Mouse (Mus musculus) frontal cortex, adult 2 months (tissue): ENCODE results near the gene Atxn1. TPM values are rescaled to one million over a fixed set of nuclear protein-coding genes. Genes with fewer than 3 reads are reported as not detected.

Source experiments
- DNase-seq, 2 experiments: peaks; one replicate each; pipeline ENCODE4 v3.0.0; 2022; ENCODE audit warnings: low spot score in 1 of 2; ENCODE audit errors: extremely low spot score in 1 of 2
- polyA plus RNA-seq: library from polyadenylated mRNA; depleted of rRNA; stranded (reverse); fragments of >200 nt; gene quantifications from 2 replicates; pipeline ENCODE4 v1.2.3, GENCODE M21; 2012

Gene Atxn1
- polyA plus RNA-seq, 1 experiment, result 27.3 TPM

- peak in 1 of 2 experiments; percentile 61 for DNase-seq
Observed at GRCm38 (mm10) chr13:45836377-45837054, 128.3 kb downstream of the Atxn1 start.

DNA sequence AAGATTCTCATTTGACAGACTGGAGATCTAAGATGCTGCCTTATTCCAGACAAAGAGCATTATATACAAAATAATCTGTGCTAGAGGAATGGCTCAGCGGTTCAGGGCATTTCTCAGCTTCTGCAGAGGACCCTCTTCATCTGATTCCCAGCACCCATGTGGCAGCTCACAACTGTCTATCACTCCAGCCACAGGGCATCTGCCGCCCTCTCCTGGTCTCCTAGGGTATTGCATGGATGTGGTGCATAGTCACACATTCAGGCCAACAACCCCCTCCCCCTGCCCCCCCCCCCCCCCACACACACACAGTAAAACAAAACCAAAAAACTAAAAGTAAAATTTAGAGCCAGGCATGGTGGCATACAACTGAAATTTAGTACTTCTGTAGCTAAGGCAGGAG lies 130.5 kb downstream of the Atxn1 start:
- DNase-seq, result no peak

GRCm38 (mm10) chr13:45832695-45833350 lies 132.0 kb downstream of the Atxn1 start:
- no peak for DNase-seq

DNA sequence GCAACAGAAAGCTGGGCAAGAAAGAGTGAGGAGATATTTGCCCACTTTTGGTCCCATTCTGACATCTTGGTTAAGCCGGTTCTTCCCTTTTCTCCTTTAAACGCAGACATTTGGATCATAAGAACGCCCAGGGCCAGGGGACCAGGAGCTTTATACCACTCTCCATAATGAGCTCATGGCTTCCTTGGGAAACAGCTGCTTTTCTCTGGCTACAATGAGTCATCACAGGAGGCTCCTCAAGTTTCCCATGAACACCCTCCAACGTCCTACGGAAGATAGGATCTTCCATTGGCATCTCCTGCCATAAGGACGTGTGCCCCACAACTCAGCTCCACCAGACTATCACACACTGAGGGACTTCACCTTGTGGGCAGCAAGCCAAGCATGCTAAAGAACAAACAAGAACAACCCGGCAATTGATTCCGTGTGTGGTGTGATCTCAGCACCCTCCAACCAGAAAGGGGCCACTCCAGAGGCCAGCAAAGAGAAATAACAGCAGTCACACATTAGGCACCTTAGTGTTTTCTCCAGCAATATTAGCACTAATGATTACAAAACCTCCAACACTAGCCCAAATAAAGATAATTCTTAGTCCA lies 135.4 kb downstream of the Atxn1 start:
- DNase-seq, result no peak

DNA sequence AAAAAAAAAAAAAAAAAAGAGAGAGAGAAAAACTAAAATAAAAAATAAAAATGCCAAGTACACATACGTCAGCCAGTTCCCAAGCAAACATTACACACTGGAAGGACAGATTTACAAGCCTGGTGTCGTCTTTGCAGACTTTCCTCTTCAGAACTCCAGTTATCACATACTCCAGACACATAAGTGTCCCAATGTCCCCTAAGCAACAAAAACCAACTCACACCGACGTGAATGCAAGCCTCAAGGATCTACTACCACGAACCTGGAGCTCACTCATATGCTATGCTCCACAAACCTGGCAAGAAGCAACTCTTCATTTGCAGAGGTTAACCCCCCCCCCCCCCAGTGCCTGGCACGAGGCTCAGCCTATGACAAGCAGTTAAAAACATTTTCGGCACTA lies 136.8 kb downstream of the Atxn1 start:
- DNase-seq, result no peak

- peak; percentile 26 to 66 for DNase-seq
Observed at GRCm38 (mm10) chr13:45827619-45828018, 137.2 kb downstream of the Atxn1 start.

GRCm38 (mm10) chr13:45827046-45827596 lies 137.7 kb downstream of the Atxn1 start:
- peak in 1 of 2 experiments; percentile 51 for DNase-seq

DNA sequence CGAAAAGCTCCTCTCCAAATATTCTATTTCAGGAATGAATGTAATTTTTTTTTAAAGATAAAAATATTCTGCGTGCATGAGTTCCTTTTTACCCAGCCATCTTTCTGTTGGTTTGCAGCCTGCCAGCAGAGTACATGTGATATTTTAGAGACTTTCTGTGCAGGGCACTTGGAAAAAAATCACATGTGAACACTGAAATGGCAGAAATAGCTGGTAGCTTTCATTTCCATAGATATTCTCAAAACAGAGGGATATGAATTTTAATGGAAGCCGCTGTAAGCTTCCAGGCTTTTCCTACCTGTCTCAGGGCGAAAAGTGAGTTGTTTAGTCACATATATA lies 142.3 kb downstream of the Atxn1 start:
- no peak for DNase-seq

DNA sequence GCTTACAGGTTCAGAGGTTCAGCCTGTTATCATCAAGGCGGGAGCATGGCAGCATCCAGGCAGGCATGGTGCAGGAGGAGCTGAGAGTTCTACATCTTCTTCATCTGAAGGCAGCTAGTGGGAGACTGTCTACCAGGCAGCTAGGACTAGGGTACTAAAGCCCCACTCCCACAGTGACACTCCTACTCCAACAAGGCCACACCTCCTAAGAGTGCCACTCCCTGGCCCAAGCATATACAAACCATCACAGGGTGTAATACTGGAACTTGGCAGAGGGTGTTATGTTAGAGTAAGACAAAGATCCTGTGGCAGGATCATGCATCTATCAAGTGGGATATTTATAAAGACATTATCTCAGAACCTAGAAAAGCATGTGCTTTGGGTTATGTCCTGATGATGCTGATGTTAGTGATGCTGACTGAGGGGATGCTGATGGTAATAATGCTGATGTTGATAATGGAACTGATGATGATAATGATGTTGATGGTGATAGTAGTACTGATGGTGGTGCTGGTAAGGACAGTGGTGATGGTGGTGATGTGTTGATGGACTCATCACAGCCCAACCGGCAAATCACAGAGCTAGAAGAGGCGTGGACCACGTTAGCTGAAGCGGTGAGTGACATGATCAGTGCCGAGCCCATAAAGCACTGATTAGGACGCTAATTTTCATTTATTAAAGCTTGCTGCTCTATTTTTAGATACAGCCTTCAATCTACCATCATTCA lies 142.9 kb downstream of the Atxn1 start:
- DNase-seq, result no peak

GRCm38 (mm10) chr13:45820473-45821230 lies 144.2 kb downstream of the Atxn1 start:
- no peak for DNase-seq

DNA sequence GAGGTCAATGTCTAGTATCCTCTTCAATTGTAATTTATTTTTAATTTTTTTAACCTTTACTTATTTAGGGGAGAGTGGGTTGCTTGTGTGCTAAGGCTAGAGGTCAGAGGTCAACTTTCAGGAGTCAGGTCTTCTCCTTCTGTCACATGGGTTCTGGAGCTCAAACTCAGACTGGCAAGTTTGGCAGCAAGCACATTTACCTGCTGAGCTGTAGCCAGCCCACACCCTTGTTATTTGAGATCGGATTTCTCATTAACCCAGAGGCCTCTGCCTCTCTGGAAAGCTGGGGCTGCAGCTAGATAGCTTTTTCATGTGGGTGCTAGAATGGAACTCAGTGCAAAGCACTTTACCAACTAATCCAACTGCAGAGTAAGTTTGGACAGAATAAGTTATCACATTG lies 148.1 kb downstream of the Atxn1 start:
- no peak for DNase-seq

GRCm38 (mm10) chr13:45809777-45810410 lies 154.9 kb downstream of the Atxn1 start:
- no peak for DNase-seq

DNA sequence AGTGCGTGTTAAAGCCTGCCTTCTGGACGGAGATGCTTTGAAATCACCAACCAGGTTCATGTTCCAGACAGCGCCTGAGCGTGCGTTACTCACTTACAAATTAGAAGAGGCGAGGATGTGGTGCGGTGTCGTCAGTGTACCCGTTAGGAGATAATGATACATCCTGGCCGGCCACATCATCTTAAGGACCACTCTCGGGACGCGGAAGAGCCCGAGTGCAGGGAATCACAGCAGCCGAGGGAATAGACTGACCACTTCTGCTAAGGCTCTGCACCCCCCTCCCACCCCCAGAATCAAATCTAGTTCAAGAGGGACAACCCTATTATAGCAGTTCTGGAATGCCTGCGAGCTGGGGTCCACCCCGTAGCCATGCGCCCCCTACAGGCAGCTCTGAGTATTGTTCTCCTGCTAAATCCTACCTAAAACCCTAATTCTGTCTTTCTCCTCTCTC lies 157.2 kb downstream of the Atxn1 start:
- DNase-seq, result peak in 1 of 2 experiments; percentile 84

GRCm38 (mm10) chr13:45806600-45807525 lies 157.9 kb downstream of the Atxn1 start:
- DNase-seq, result no peak

GRCm38 (mm10) chr13:45805915-45806599 lies 158.8 kb downstream of the Atxn1 start:
- no peak for DNase-seq

DNA sequence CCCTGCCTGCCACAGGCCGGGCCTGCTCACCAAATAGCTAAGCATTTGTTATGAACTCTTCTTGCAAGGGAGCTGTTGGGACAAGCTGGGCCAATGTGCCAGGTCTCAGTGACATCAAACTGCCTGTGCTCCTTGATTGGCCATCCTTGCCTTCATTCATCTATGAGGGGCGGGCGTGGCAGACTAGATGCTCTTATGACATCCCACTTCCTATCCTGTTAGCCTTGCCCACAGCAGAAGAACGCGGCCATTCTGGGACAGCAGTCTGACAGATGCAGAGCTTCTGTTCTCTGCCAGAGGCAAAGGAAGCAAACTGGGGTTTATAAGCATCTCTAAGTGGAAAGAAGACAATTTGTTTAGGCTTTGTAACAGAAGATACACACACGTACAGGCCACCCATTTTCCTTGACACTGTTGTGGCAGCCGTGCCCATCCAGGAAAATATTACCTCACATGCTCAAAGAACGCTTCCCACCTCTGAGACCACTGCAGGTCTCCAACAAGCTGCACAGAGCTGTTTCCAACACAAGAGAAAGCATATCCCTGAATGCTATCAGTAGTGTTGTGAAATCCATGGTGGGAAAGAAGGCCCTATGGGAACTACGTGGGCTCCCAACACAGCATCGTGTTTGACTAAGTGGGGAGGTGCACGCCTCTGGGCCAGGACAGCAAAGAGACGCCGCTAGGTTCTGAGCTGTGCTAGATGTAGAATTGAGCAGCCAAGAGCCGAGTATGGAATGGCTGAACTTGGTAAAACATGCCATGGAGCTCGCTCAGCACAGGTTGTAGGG lies 162.0 kb downstream of the Atxn1 start:
- DNase-seq, result no peak

DNA sequence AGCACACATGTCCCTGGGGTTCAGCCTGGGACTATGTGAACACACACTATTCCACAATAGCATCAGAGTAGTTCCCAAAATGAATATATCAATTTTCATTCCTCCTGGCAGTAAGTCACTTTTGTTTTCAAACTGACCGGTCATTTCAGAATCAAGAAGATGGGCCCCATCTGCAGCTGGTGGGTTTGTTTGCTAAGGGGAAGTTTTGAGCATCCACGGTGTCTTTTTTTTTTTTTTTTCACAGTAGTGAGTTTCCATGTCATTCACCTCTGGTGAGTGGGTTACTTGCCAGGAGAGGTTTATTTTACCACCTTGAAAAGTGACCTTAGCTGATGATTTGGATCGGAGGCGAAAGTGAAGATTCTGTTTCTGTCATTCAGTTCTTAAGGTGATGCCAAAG lies 166.6 kb downstream of the Atxn1 start:
- DNase-seq, result no peak
